Mouse (Mus musculus) liver, embryonic 11.5 days (tissue): ENCODE data around the gene Lemd2. TPM values are rescaled to one million over a fixed set of nuclear protein-coding genes. Genes with fewer than 3 reads are reported as not detected.

Experiments used
- ATAC-seq: fragments of 200-750 bp; cut with Nextera tagmentation; replicated peaks from 2 replicates; pipeline ENCODE4 v1.8.0; 2017; ENCODE audit warnings: moderate number of reproducible peaks, mild to moderate bottlenecking, moderate TSS enrichment, moderate library complexity; ENCODE audit not compliant: low FRiP score
- DNase-seq: peaks from one replicate; pipeline ENCODE4 v3.0.0-alpha.2; 2017; ENCODE audit warnings: low spot score
- H3K27ac ChIP-seq: fragments of 300-500 bp; sonication (generic); 2 replicates; pipeline ENCODE4 v1.5.1; 2014; ENCODE audit warnings: mild to moderate bottlenecking, low read depth, low read length, control low read depth
- H3K27me3 ChIP-seq: fragments of 300-500 bp; sonication (generic); replicated peaks from 2 replicates; pipeline ENCODE4 v1.6.1; 2014; ENCODE audit warnings: low read length, mixed read lengths; ENCODE audit not compliant: control insufficient read depth, insufficient read depth
- H3K36me3 ChIP-seq: fragments of 300-500 bp; sonication (generic); 2 replicates; pipeline ENCODE4 v1.6.1; 2014; ENCODE audit warnings: mild to moderate bottlenecking, low read length, moderate library complexity, mixed read lengths; ENCODE audit not compliant: control insufficient read depth, insufficient read depth
- H3K4me1 ChIP-seq: fragments of 300-500 bp; sonication (generic); replicated peaks from 2 replicates; pipeline ENCODE4 v1.6.1; 2014; ENCODE audit warnings: low read length, mixed read lengths; ENCODE audit not compliant: control insufficient read depth, insufficient read depth
- H3K4me2 ChIP-seq: fragments of 300-500 bp; sonication (generic); 2 replicates; pipeline ENCODE4 v1.6.1; 2014; ENCODE audit warnings: mild to moderate bottlenecking, control low read depth, moderate library complexity
- H3K4me3 ChIP-seq: fragments of 300-500 bp; sonication (generic); 2 replicates; pipeline ENCODE4 v1.5.1; 2014; ENCODE audit warnings: low read depth, low read length, control low read depth
- H3K9ac ChIP-seq: fragments of 300-500 bp; sonication (generic); 2 replicates; pipeline ENCODE4 v1.6.1; 2014; ENCODE audit warnings: low read depth, low read length, control low read depth
- H3K9me3 ChIP-seq: fragments of 300-500 bp; sonication (generic); 2 replicates; pipeline ENCODE4 v1.6.1; 2016; ENCODE audit warnings: low read length, inconsistent platforms, mixed read lengths; ENCODE audit not compliant: control insufficient read depth
- WGBS: fragments of 180-500 bp; shearing (Covaris S2); extraction: QIAGEN DNeasy Blood & Tissue Kit; methylation state at CpG from one replicate; pipeline ENCODE4 v1.1.7; 2014; 5-methylcytosine and 5-hydroxymethylcytosine counted together
- polyA plus RNA-seq: library from polyadenylated mRNA; unstranded; fragments of >200 nt; fragmentation: Nextera tagmentation; extraction: Ambion mirVana; gene quantifications from 2 replicates; pipeline ENCODE4 v1.2.1, GENCODE M21; 2014

Gene Lemd2
- polyA plus RNA-seq, 1 experiment from 2014 or later: 13.4 TPM

DNA sequence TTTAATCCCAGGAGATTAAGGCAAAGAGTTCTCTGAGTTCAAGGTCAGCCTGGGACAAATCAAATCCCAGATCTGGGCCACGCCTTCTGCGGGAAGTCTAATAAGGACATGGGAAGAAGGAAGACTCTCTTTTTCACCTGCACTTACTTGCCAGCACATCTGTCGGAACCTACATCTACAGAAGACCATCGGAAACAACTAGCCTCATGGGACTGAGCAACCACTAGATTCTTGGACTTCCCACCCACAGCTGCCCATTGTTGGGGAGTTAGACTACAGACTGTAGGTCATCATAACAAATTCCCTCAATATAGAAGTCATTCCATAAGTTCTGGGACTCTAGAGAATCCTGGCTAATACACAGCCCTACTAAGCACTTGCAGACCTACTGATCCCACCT, 35.7 kb downstream of the Lemd2 start:
- WGBS: 87% methylated on average over 4 of the region's 4 CpGs
- no peaks in the 10 kb centered on the region for H3K4me1 ChIP-seq
- no peak overlapping the region for H3K4me3 ChIP-seq
- no peak for DNase-seq
- H3K9ac ChIP-seq: no peak overlapping the region
- no peaks in the 10 kb centered on the region for H3K9me3 ChIP-seq
- H3K36me3 ChIP-seq: no peaks in the 10 kb centered on the region
- no peak overlapping the region for H3K4me2 ChIP-seq
- no peak overlapping the region for H3K27ac ChIP-seq
- no peak for ATAC-seq
- no peaks in the 10 kb centered on the region; the same call in 1 of the 2 replicates for H3K27me3 ChIP-seq

DNA sequence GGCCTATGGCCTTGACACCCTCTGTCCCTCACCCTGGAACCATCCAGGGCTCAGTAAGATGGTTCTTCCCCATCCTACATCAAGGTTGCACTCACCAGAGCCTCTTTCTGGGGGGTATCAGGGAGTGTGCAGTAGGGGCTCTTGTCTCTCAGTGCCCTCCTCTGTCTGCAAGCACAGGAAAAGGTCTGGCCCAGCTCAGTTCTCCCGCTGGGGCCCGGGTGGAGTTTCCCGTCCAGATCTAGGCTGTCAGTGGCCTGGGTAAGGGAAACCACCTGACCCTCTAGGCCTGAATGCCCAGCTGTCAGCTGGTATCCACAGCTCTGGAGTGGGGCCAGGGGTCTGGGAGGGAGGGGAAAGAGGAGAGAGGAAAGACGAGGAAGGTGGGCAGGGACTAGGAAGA, 36.7 kb downstream of the Lemd2 start, which contains the start of gene Ip6k3:
Gene Ip6k3 (minus strand): TSS at position 251 of the 400 bp plus-strand sequence.
- WGBS: 53% methylated on average over 4 of the region's 4 CpGs
- ATAC-seq: no peak
- Histone ChIP-seq H3K4me2 (no peak within 1 kb of the TSS), H3K27me3 (no peaks in the 10 kb centered on the region; the same call in 1 of the 2 replicates), H3K4me1 (no peaks in the 10 kb centered on the region), H3K27ac (no peak within 1 kb of the TSS), H3K36me3 (no peaks in the 10 kb centered on the region), H3K9ac (no peak within 1 kb of the TSS), H3K4me3 (no peak within 1 kb of the TSS), H3K9me3 (no peaks in the 10 kb centered on the region)
- no peak for DNase-seq

DNA sequence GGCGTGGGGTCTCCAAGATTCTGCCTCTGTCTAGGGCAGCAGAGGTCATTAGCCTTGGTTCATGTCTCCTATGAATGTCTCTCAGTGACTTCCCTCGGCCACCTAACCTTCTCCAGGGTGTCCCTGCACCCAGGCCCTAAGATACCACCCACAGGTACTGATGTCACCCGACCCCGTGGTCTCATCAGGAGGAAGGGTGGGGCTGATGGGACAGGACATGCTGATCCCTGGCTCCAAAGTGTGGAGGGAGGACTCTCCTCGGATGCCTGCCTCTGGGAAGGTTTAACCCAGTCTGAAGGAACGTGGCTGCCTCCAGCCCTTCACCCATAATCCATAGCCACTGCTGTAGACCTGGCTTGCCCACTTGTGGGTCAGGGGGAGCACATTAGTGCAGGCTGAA, 37.4 kb downstream of the Lemd2 start:
- H3K4me3 ChIP-seq: no peak overlapping the region
- H3K27ac ChIP-seq: no peak overlapping the region
- H3K36me3 ChIP-seq: no peaks in the 10 kb centered on the region
- no peaks in the 10 kb centered on the region for H3K9me3 ChIP-seq
- H3K9ac ChIP-seq: no peak overlapping the region
- no peaks in the 10 kb centered on the region for H3K4me1 ChIP-seq
- H3K27me3 ChIP-seq: no peaks in the 10 kb centered on the region
- 64% methylated on average over 6 of the region's 6 CpGs for WGBS
- no peak overlapping the region for H3K4me2 ChIP-seq
- DNase-seq (no peak), ATAC-seq (no peak)

- Histone ChIP-seq H3K9me3 (no peaks in the 10 kb centered on the region), H3K9ac (no peak overlapping the region), H3K36me3 (no peaks in the 10 kb centered on the region), H3K4me1 (no peaks in the 10 kb centered on the region), H3K4me2 (no peak overlapping the region), H3K4me3 (no peak overlapping the region), H3K27me3 (no peaks in the 10 kb centered on the region), H3K27ac (no peak overlapping the region)
- WGBS: 59% methylated on average over 8 of the region's 8 CpGs
- DNase-seq (no peak), ATAC-seq (no peak)
Observed at GRCm38 (mm10) chr17:27165054-27165773, 39.1 kb downstream of the Lemd2 start.

- DNase-seq (no peak), ATAC-seq (no peak)
- Histone ChIP-seq H3K9me3 (no peaks in the 10 kb centered on the region), H3K27me3 (no peaks in the 10 kb centered on the region), H3K27ac (no peak overlapping the region), H3K4me2 (no peak overlapping the region), H3K9ac (no peak overlapping the region), H3K4me1 (no peaks in the 10 kb centered on the region; the same call in 1 of the 2 replicates), H3K4me3 (no peak overlapping the region), H3K36me3 (no peaks in the 10 kb centered on the region)
- 77% methylated on average over 4 of the region's 4 CpGs for WGBS
Observed at GRCm38 (mm10) chr17:27160905-27161304, 43.4 kb downstream of the Lemd2 start.

DNA sequence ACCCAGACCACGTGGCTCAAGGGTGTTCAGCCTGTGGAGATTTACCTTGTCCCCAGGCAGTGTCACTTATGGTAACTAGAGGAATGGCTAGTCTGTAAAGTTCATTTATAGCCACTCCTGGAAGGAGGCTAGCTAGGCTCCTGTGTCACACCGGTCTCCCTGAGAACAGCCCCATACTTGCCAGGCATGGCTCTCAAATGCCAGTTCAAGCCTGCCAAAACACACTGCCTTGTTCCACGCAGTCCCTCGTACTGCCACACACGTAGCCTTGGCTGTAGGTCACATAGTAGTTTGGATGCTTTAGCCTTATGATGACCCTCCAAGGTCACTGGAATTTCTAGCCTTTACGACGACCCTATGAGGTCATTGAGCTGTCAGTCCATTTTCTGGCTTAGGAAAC, 45.1 kb downstream of the Lemd2 start:
- DNase-seq (no peak), ATAC-seq (no peak)
- Histone ChIP-seq H3K27me3 (no peaks in the 10 kb centered on the region), H3K4me1 (peaks cover 5% of the 10 kb centered on the region; the same call in 1 of the 2 replicates), H3K9me3 (no peaks in the 10 kb centered on the region), H3K27ac (no peak overlapping the region), H3K4me3 (no peak overlapping the region), H3K4me2 (no peak overlapping the region), H3K36me3 (no peaks in the 10 kb centered on the region), H3K9ac (no peak overlapping the region)
- WGBS: 68% methylated on average over 7 of the region's 7 CpGs

DNA sequence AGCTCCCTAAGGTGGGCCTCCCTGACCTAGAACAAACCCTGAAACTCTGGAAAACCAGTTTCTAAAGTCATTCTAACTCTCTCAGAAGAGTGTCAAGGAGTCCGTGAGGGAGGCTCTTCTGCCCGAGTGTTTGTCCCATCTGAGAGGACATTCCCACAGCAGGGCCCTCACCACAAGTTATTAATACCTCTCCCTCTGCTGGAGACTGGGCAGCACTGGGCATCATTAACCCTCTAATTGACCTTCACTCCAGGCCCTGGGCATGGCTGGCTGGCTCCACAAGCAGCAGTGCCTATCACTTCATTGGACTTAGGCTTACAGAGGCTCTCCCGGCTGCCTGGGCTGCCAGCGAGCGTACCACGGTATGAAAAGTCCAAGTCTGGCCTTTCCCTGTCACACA, 45.8 kb downstream of the Lemd2 start:
- 85% methylated on average over 6 of the region's 6 CpGs for WGBS
- Histone ChIP-seq H3K27me3 (no peaks in the 10 kb centered on the region), H3K27ac (no peak overlapping the region), H3K9me3 (no peaks in the 10 kb centered on the region), H3K4me2 (no peak overlapping the region), H3K4me3 (no peak overlapping the region), H3K4me1 (peaks cover 12% of the 10 kb centered on the region), H3K9ac (no peak overlapping the region; the same call in 1 of the 2 replicates), H3K36me3 (no peaks in the 10 kb centered on the region)
- no peak for DNase-seq
- ATAC-seq: no peak

DNA sequence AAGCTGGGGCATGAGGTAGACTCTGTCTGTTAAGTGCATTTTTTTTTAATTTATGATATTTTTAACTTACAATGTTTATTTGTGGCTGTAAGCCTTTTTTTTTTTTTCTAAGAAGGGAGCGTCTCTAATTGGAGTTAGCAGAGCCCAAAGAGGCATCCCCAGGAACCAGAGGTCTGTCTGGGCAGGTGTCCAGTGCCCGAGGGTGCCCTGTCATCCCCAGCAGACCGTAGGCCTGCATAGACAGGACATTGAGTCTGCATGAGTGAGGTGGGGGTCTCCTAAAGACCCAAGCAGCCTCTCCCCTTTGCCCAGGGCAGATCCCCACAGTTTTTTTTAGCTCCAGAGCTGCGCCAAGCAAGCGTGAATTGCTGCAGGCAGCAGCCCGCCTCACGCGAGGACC, 48.5 kb downstream of the Lemd2 start:
- 83% methylated on average over 8 of the region's 8 CpGs for WGBS
- ATAC-seq: no peak
- H3K4me1 ChIP-seq: peaks cover 32% of the 10 kb centered on the region

DNA sequence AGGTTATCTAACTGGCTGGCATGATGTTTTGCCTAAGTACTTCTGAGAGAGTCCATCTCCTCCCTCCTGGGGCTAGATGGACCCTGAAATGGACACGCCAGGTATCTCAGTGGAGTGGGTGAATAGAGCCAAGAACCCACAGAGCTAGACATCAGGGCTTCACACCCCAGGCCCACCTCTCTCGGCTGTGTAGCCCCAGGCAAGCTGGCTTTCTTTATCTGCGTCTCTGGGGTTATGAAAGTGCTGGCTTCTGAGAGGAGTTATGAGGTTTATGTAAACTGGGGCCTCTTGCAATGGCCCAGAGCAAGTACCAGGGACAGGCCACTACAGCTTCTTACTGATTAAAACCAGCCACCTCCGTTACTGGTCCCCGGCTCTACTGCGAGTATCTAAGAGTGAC, 49.4 kb downstream of the Lemd2 start:
- DNase-seq (no peak), ATAC-seq (no peak)
- peaks cover 35% of the 10 kb centered on the region for H3K4me1 ChIP-seq
- H3K4me2 ChIP-seq: no peak overlapping the region
- H3K9me3 ChIP-seq: no peaks in the 10 kb centered on the region
- no peak overlapping the region for H3K27ac ChIP-seq
- WGBS: 70% methylated on average over 6 of the region's 6 CpGs
- no peaks in the 10 kb centered on the region for H3K27me3 ChIP-seq
- no peaks in the 10 kb centered on the region for H3K36me3 ChIP-seq
- no peak overlapping the region for H3K9ac ChIP-seq
- H3K4me3 ChIP-seq: no peak overlapping the region

More for the DNA sequence above, 48.5 kb downstream of the Lemd2 start:
- no peak overlapping the region for H3K9ac ChIP-seq
- no peaks in the 10 kb centered on the region for H3K9me3 ChIP-seq
- DNase-seq: no peak
- H3K36me3 ChIP-seq: no peaks in the 10 kb centered on the region
- H3K27ac ChIP-seq: no peak overlapping the region
- H3K4me3 ChIP-seq: no peak overlapping the region
- H3K27me3 ChIP-seq: no peaks in the 10 kb centered on the region
- H3K4me2 ChIP-seq: no peak overlapping the region
